ENCODE assay signal across 8 mouse cellular contexts in the genomic region with DNA sequence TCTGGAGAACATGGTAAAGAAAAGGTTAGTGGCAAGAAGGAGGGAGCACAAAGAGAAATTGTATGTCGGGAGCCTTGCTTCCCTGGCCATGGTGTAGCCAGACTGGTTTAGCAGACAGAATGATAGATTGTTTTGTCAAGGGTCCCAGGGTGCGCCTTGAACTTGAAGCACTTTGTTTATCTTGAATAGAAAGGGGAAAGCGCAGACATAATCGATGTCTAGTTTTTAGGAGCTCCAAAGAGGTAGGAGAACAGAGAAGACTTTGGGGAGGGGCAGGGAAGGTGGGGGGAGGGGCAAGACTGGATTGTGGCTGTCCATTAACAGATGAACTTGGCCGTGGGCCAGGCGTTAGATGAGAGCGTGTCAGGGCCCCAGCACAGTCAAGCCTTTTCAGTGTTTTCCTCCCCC. TPM values are rescaled to one million over a fixed set of nuclear protein-coding genes. Genes with fewer than 3 reads are reported as not detected.
A peak's percentile ranks its signal among the peaks of the same experiment; 100 is the strongest.
DNase-seq lines count a peak whose midpoint lies in the region; ATAC-seq and TF ChIP-seq lines count a peak whose summit lies in the region.

No protein-coding gene starts in this region.

- peaks cover 3% of the 10 kb centered on the region; the same call in 1 of the 2 replicates for H3K36me3 ChIP-seq in hindbrain, embryonic 13.5 days
- H3K36me3 ChIP-seq in liver, embryonic 14.5 days (replicated peaks; ENCODE audit: control insufficient read depth, insufficient read depth, low read depth), result peaks cover 3% of the 10 kb centered on the region; the same call in 1 of the 2 replicates

- peak overlapping the region; percentile 77 for H3K27ac ChIP-seq in hindbrain, embryonic 13.5 days
- H3K27ac ChIP-seq in liver, embryonic 14.5 days, result peak overlapping the region; percentile 52

- peak; percentile 57 for ATAC-seq in hindbrain, embryonic 13.5 days (ENCODE audit: low FRiP score)
- peak; percentile 50; the same call in 1 of the 2 replicates for ATAC-seq in liver, embryonic 14.5 days (ENCODE audit: insufficient read depth)

- no peak for TF ChIP-seq EP300 in liver, embryonic 14.5 days (IDR thresholded peaks at IDR 0.05; ENCODE audit: low read depth)

- H3K9me3 ChIP-seq in hindbrain, embryonic 13.5 days, result no peaks in the 10 kb centered on the region
- no peaks in the 10 kb centered on the region for H3K9me3 ChIP-seq in liver, embryonic 14.5 days (ENCODE audit: control insufficient read depth, low read length)

- WGBS in hindbrain, embryonic 13.5 days, result 9% methylated on average over 5 of the region's 7 CpGs
- 15% methylated on average over 7 of the region's 7 CpGs for WGBS in liver, embryonic 14.5 days (ENCODE audit: insufficient replicate concordance)

- TF ChIP-seq CTCF in liver, embryonic 14.5 days (IDR thresholded peaks at IDR 0.05; ENCODE audit: low read depth), result no peak

- H3K9ac ChIP-seq in hindbrain, embryonic 13.5 days, result peak overlapping the region; percentile 59; the same call in 1 of the 2 replicates
- H3K9ac ChIP-seq in liver, embryonic 14.5 days (replicated peaks), result peak overlapping the region; percentile 37; the same call in 1 of the 2 replicates

- H3K4me1 ChIP-seq in hindbrain, embryonic 13.5 days (replicated peaks), result peaks cover 92% of the 10 kb centered on the region
- H3K4me1 ChIP-seq in liver, embryonic 14.5 days (replicated peaks; ENCODE audit: control insufficient read depth in 2 of 2, insufficient read depth in 2 of 2, low read length in 1 of 2), result peaks cover 49 to 59% of the 10 kb centered on the region in 2 experiments

- peak; percentile 70 for DNase-seq in heart, adult 11 months
- DNase-seq in heart, adult 18-20 months, result no peak
- DNase-seq in ZHBTc4 (ENCODE audit: low read depth, low spot score), result peak; percentile 43
- DNase-seq in liver, embryonic 14.5 days (ENCODE audit: low read depth in 3 of 3, low spot score in 3 of 3), result no peak
- DNase-seq in gastrocnemius, postnatal 4 days (ENCODE audit: low spot score in 2 of 2), result no peak
- no peak for DNase-seq in urinary bladder, postnatal 4 days (ENCODE audit: low spot score in 2 of 2)
- no peak for DNase-seq in right cerebral cortex, postnatal 25 days

- H3K27me3 ChIP-seq in hindbrain, embryonic 13.5 days, result no peaks in the 10 kb centered on the region
- no peaks in the 10 kb centered on the region for H3K27me3 ChIP-seq in liver, embryonic 14.5 days (ENCODE audit: control insufficient read depth, insufficient read depth, low read length)

- H3K4me2 ChIP-seq in hindbrain, embryonic 13.5 days, result peak overlapping the region; percentile 43
- peak overlapping the region; percentile 56 for H3K4me2 ChIP-seq in liver, embryonic 14.5 days (ENCODE audit: low read depth)

- peak overlapping the region; percentile 10; the same call in 1 of the 2 replicates for H3K4me3 ChIP-seq in hindbrain, embryonic 13.5 days
- H3K4me3 ChIP-seq in liver, embryonic 14.5 days (ENCODE audit: insufficient read depth in 1 of 2, low read depth in 2 of 2, low read length in 2 of 2), result no peak overlapping the region

RNA-seq across cellular contexts. Expression of gene Bcl11a, which starts 22.0 kb away (rescaled TPM):
- 1 to 10 TPM; 2.1 to 2.6 TPM for total RNA-seq in heart, adult 18-20 months (2021)
- polyA plus RNA-seq in hindbrain, embryonic 13.5 days (2015; fragmentation: Nextera tagmentation; extraction: Ambion mirVana), result 116 and 129 TPM in 2 replicates
- 10.9 and 13.0 TPM in 2 replicates for polyA plus RNA-seq in liver, embryonic 14.5 days (2012; rRNA removed)
- 29.4 and 33.0 TPM in 2 replicates for polyA plus RNA-seq in liver, embryonic 14.5 days (2014; fragmentation: Nextera tagmentation; extraction: Ambion mirVana)
- total RNA-seq in gastrocnemius, postnatal 4 days (2021), result under 1 TPM; 0.67 to 0.83 TPM

RNA-seq across cellular contexts. Expression of gene A830031A19Rik, which starts 25.0 kb away (rescaled TPM):
- total RNA-seq in heart, adult 18-20 months (2021), result not detected
- 0.23 TPM in 1 of 2 replicates, not detected in the other for polyA plus RNA-seq in hindbrain, embryonic 13.5 days (2015; fragmentation: Nextera tagmentation; extraction: Ambion mirVana)
- not detected in 2 replicates for polyA plus RNA-seq in liver, embryonic 14.5 days (2012; rRNA removed)
- not detected in 2 replicates for polyA plus RNA-seq in liver, embryonic 14.5 days (2014; fragmentation: Nextera tagmentation; extraction: Ambion mirVana)
- not detected for total RNA-seq in gastrocnemius, postnatal 4 days (2021)

Comparison
In these comparisons a context has a peak if more than half of its experiments do, and no peak if none do; other contexts are left out.
1. DNase-seq: peak in heart, adult 11 months (single experiment) and ZHBTc4 (single experiment); none in heart, adult 18-20 months (0 of 2), liver, embryonic 14.5 days (0 of 3), gastrocnemius, postnatal 4 days (0 of 2), urinary bladder, postnatal 4 days (0 of 2) and right cerebral cortex, postnatal 25 days (single experiment).